Mouse (Mus musculus): ENCODE results near the gene Il18. TPM values are rescaled to one million over a fixed set of nuclear protein-coding genes. Genes with fewer than 3 reads are reported as not detected.
A peak's percentile ranks its signal among the peaks of the same experiment; 100 is the strongest.

Gene Il18
- polyA plus RNA-seq, 1 experiment from 2014 or later = 1.2 TPM

DNA sequence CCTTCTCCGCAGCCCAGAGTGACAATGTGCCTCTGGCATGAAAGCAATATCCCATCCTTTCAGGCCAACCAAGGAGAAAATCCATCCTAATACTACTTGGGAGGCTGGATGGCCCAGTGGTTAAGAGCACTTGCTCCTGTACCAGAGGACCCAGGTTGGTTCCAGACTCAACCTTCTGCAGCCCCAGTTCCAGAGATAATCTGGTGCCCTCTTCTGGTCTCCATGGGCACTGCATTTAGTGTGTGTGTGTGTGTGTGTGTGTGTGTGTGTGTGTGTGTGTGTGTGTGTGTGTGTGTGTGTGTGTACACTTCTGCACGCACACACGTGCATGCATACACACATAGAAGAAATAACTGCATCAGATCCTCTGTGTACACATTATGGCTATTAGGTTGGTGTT, 38.9 kb downstream of the Il18 start:
- Histone ChIP-seq H3K4me1 (no peaks in the 10 kb centered on the region), H3K4me3 (no peak overlapping the region), H3K9me3 (no peaks in the 10 kb centered on the region), H3K27me3 (replicated peaks; ENCODE audit: low read depth, poor library complexity, severe bottlenecking) (no peaks in the 10 kb centered on the region), H3K36me3 (replicated peaks) (peaks cover 41% of the 10 kb centered on the region), H3K27ac (replicated peaks) (no peak overlapping the region)
- WGBS = 84% methylated on average over 3 of the region's 3 CpGs
- peak; percentile 37 for DNase-seq (ENCODE audit: low spot score)

DNA sequence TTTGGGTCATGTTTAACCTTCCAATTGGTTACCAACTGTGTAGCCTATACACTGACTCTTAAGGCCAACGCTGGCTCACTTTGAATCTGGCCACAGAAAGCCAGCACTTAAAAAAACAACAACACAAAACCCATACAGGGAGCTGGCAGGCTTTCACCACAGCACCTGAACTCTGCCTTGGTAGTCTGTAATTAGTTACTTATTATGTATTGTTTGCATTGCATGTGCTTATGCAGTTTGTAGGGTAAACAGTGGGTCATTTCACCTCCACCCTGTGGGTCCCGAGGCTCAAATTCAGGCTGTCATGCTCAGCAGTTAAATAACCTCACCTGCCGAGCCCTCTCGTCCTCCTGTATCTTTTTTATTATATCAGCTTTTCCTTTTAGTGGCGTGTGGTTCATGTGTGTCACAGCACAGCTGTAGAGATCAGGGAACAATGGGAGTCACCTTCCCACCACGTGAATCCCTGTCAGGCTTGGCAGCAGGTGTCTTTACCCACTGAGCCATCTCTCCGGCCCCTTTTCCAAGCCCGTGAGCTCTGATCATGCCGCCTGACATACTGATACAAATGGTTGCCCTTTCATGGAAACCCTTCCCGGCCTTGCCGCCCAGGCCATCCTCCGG, 40.3 kb downstream of the Il18 start:
- DNase-seq (ENCODE audit: low spot score) = no peak
- H3K4me1 ChIP-seq = no peaks in the 10 kb centered on the region
- H3K4me3 ChIP-seq = no peak overlapping the region
- no peaks in the 10 kb centered on the region for H3K9me3 ChIP-seq
- H3K36me3 ChIP-seq (replicated peaks) = peaks cover 55% of the 10 kb centered on the region
- 81% methylated on average over 12 of the region's 12 CpGs for WGBS
- H3K27ac ChIP-seq (replicated peaks) = no peak overlapping the region
- no peaks in the 10 kb centered on the region for H3K27me3 ChIP-seq (replicated peaks; ENCODE audit: low read depth, poor library complexity, severe bottlenecking)

GRCm38 (mm10) chr9:50596973-50597372, 42.3 kb downstream of the Il18 start:
- Histone ChIP-seq H3K36me3 (replicated peaks) (peaks cover 67% of the 10 kb centered on the region), H3K9me3 (no peaks in the 10 kb centered on the region), H3K4me3 (no peak overlapping the region), H3K27me3 (replicated peaks; ENCODE audit: low read depth, poor library complexity, severe bottlenecking) (no peaks in the 10 kb centered on the region), H3K4me1 (peaks cover 7% of the 10 kb centered on the region), H3K27ac (replicated peaks) (no peak overlapping the region)
- DNase-seq (ENCODE audit: low spot score) = no peak
- 96% methylated on average over 8 of the region's 8 CpGs for WGBS

GRCm38 (mm10) chr9:50601536-50601935, 46.9 kb downstream of the Il18 start:
- no peak overlapping the region for H3K27ac ChIP-seq (replicated peaks)
- 93% methylated on average over 6 of the region's 6 CpGs for WGBS
- DNase-seq (ENCODE audit: low spot score) = no peak
- H3K27me3 ChIP-seq (replicated peaks; ENCODE audit: low read depth, poor library complexity, severe bottlenecking) = no peaks in the 10 kb centered on the region
- H3K36me3 ChIP-seq (replicated peaks) = peaks cover 62% of the 10 kb centered on the region
- no peaks in the 10 kb centered on the region for H3K9me3 ChIP-seq
- peak overlapping the region; percentile 91; the same call in 1 of the 2 replicates for H3K4me3 ChIP-seq
- H3K4me1 ChIP-seq = peaks cover 25% of the 10 kb centered on the region

DNA sequence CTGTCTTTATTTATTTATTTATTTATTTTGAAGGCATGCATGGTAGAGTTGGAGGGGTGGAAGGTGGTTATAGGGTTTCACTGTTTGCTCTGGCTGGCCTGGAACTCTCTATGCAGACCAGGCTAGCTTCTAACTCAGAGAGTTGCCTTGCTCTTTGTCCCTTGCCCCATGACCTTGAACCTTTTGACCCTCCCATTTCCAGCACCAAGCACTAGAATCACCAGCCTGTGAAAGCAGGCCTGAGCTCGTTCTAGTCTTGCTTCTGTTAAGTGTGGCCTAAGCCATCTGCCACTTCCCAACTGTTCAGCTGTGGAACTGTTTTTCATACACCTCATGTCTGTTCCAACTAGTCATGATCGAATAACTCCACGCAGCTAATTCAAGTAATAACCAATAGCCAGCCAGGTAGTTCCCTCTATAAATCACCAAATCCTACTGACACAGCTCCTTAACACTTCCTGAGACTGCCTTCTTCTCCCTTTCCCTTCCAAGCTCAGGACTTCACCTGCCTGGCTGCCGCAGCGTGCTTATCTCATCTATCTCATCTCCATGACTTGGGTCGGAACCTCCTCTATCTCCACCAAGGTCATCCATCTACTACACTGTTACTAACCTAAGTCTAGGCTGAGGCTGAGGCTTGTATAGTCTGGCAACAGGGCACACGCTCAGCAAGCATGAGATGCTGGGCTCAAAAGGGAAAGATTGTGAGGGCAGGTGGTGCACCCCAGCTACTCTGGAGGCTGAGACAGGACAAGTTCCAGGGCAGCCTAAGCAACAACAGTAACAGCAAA, 47.6 kb downstream of the Il18 start:
- Histone ChIP-seq H3K27me3 (replicated peaks; ENCODE audit: low read depth, poor library complexity, severe bottlenecking) (no peaks in the 10 kb centered on the region), H3K36me3 (replicated peaks) (peaks cover 62% of the 10 kb centered on the region), H3K9me3 (no peaks in the 10 kb centered on the region), H3K27ac (replicated peaks) (no peak overlapping the region), H3K4me1 (peaks cover 25% of the 10 kb centered on the region), H3K4me3 (peak overlapping the region; percentile 91)
- 91% methylated on average over 7 of the region's 7 CpGs for WGBS
- DNase-seq (ENCODE audit: low spot score) = no peak

GRCm38 (mm10) chr9:50603189-50603997, 48.8 kb downstream of the Il18 start, which contains the start of the genes Sdhd and Timm8b:
Gene Sdhd (minus strand): TSS chr9:50603812.
Gene Timm8b (plus strand): TSS chr9:50603910.
- peak within 1 kb of the TSS; percentile 91 for H3K4me3 ChIP-seq
- peaks cover 25% of the 10 kb centered on the region for H3K4me1 ChIP-seq
- peak within 1 kb of the TSS; percentile 94 for H3K27ac ChIP-seq (replicated peaks)
- H3K36me3 ChIP-seq (replicated peaks) = peaks cover 62% of the 10 kb centered on the region
- 1% methylated on average over 48 of the region's 48 CpGs for WGBS
- H3K9me3 ChIP-seq = no peaks in the 10 kb centered on the region
- H3K27me3 ChIP-seq (replicated peaks; ENCODE audit: low read depth, poor library complexity, severe bottlenecking) = no peaks in the 10 kb centered on the region
- peak; percentile 96 for DNase-seq (ENCODE audit: low spot score)

GRCm38 (mm10) chr9:50603998-50604324, 49.3 kb downstream of the Il18 start:
- DNase-seq (ENCODE audit: low spot score) = no peak
- H3K27me3 ChIP-seq (replicated peaks; ENCODE audit: low read depth, poor library complexity, severe bottlenecking) = no peaks in the 10 kb centered on the region
- H3K27ac ChIP-seq (replicated peaks) = peak overlapping the region; percentile 94
- peaks cover 62% of the 10 kb centered on the region for H3K36me3 ChIP-seq (replicated peaks)
- H3K4me1 ChIP-seq = peaks cover 25% of the 10 kb centered on the region
- no peaks in the 10 kb centered on the region for H3K9me3 ChIP-seq
- WGBS = 0% methylated on average over 24 of the region's 24 CpGs
- H3K4me3 ChIP-seq = peak overlapping the region; percentile 91

GRCm38 (mm10) chr9:50604338-50604737, 49.7 kb downstream of the Il18 start:
- no peaks in the 10 kb centered on the region for H3K27me3 ChIP-seq (replicated peaks; ENCODE audit: low read depth, poor library complexity, severe bottlenecking)
- H3K4me1 ChIP-seq = peaks cover 25% of the 10 kb centered on the region
- WGBS = 5% methylated on average over 6 of the region's 6 CpGs
- no peak for DNase-seq (ENCODE audit: low spot score)
- peak overlapping the region; percentile 91 for H3K4me3 ChIP-seq
- H3K9me3 ChIP-seq = no peaks in the 10 kb centered on the region
- H3K36me3 ChIP-seq (replicated peaks) = peaks cover 62% of the 10 kb centered on the region
- peak overlapping the region; percentile 94 for H3K27ac ChIP-seq (replicated peaks)

DNA sequence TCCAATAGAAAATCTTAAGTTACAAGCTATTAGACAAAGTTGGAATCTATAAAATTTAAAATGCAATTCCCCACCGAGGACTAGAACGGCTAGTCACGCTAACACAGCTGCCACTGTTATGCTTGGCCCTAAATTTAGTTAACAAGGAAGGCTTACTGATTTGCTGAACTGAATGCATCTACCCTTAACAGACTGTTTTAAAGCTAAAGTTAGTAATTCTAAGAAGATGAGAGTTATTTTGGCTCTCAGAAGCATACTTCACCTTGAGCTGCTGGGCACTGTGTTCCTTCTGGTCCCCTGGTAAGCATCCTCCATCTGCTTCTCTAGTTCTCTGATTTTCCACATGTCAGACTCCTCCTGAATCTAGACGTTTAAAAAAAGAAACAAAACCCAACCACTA, 57.5 kb downstream of the Il18 start:
- DNase-seq (ENCODE audit: low spot score) = no peak
- Histone ChIP-seq H3K9me3 (no peaks in the 10 kb centered on the region), H3K27ac (replicated peaks) (no peak overlapping the region), H3K36me3 (replicated peaks) (peaks cover 83% of the 10 kb centered on the region), H3K27me3 (replicated peaks; ENCODE audit: low read depth, poor library complexity, severe bottlenecking) (no peaks in the 10 kb centered on the region), H3K4me1 (peaks cover 8% of the 10 kb centered on the region), H3K4me3 (no peak overlapping the region)
- WGBS = 91% methylated on average over 4 of the region's 4 CpGs

GRCm38 (mm10) chr9:50616161-50616560, 61.5 kb downstream of the Il18 start:
- Histone ChIP-seq H3K36me3 (replicated peaks) (peaks cover 43% of the 10 kb centered on the region), H3K9me3 (no peaks in the 10 kb centered on the region), H3K27me3 (replicated peaks; ENCODE audit: low read depth, poor library complexity, severe bottlenecking) (no peaks in the 10 kb centered on the region), H3K27ac (replicated peaks) (peak overlapping the region; percentile 95), H3K4me1 (peaks cover 8% of the 10 kb centered on the region), H3K4me3 (peak overlapping the region; percentile 100)
- WGBS = 36% methylated on average over 11 of the region's 11 CpGs
- DNase-seq (ENCODE audit: low spot score) = no peak

GRCm38 (mm10) chr9:50616766-50617603, 62.4 kb downstream of the Il18 start, which contains the start of the genes Pih1d2 and Nkapd1:
Gene Pih1d2 (plus strand): TSS chr9:50617321.
Gene Nkapd1 (minus strand): TSS chr9:50617464.
- H3K36me3 ChIP-seq (replicated peaks) = peaks cover 34% of the 10 kb centered on the region
- WGBS = under 1% methylated on average over 81 of the region's 81 CpGs
- DNase-seq (ENCODE audit: low spot score) = peak; percentile 88
- H3K27ac ChIP-seq (replicated peaks) = peak within 1 kb of the TSS; percentile 95
- H3K4me1 ChIP-seq = peaks cover 8% of the 10 kb centered on the region
- no peaks in the 10 kb centered on the region for H3K27me3 ChIP-seq (replicated peaks; ENCODE audit: low read depth, poor library complexity, severe bottlenecking)
- H3K9me3 ChIP-seq = no peaks in the 10 kb centered on the region
- H3K4me3 ChIP-seq = peak within 1 kb of the TSS; percentile 100
